Mouse (Mus musculus): ENCODE measurements around the gene Actr6.

GRCm38 (mm10) chr10:89732001-89732794 is at the start of gene Actr6:
- no peak for TF ChIP-seq GATA1 (IDR thresholded peaks at IDR 0.05; ENCODE audit: low read length)
- TF ChIP-seq TAL1 (IDR thresholded peaks at IDR 0.05; ENCODE audit: low read length), result no peak
